Mouse (Mus musculus): ENCODE data around the gene Amfr.

DNA sequence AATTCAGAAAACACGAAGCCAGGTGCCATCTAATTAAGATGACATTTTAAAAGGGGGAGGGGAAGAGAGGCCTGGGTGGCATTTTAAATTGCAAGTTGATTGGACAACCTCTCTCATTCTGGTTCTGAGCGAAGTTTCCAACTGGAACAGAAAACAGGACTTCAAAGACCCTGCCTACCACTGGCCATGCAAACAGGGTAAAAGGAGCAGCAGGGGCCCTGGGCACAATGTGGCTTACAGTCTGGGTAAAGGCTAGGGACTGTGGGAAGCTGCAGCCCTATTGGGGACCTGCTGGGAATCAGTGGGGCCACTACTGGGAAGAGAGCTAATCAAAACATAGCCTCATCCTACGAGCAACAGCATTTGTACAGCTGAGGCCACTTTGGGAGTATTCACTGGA lies 87.1 kb downstream of the Amfr start:
- TF ChIP-seq CTCF (IDR thresholded peaks at IDR 0.05; ENCODE audit: low read depth) (no peak), EP300 (IDR thresholded peaks at IDR 0.05; ENCODE audit: low read depth) (no peak)
